Mouse (Mus musculus) limb, embryonic 15.5 days (tissue): Measurements from ENCODE around the gene Terf2ip. TPM values are rescaled to one million over a fixed set of nuclear protein-coding genes. Genes with fewer than 3 reads are reported as not detected.

Experiments used
- ATAC-seq: fragments of 200-750 bp; cut with Nextera tagmentation; 2 replicates; pipeline ENCODE4 v1.8.0; 2017; ENCODE audit warnings: low read depth, moderate TSS enrichment; ENCODE audit not compliant: insufficient number of reproducible peaks, low FRiP score, low TSS enrichment
- H3K27ac ChIP-seq: fragments of 300-500 bp; sonication (generic); 2 replicates; pipeline ENCODE4 v1.5.1; 2015; ENCODE audit warnings: moderate library complexity, mild to moderate bottlenecking, inconsistent platforms
- H3K27me3 ChIP-seq: fragments of 300-500 bp; sonication (generic); 2 replicates; pipeline ENCODE4 v1.6.1; 2015; ENCODE audit warnings: inconsistent platforms
- H3K36me3 ChIP-seq: fragments of 300-500 bp; sonication (generic); 2 replicates; pipeline ENCODE4 v1.6.1; 2015; ENCODE audit warnings: inconsistent platforms
- H3K4me1 ChIP-seq: fragments of 300-500 bp; sonication (generic); 2 replicates; pipeline ENCODE4 v1.6.1; 2015; ENCODE audit warnings: inconsistent platforms
- H3K4me2 ChIP-seq: fragments of 300-500 bp; sonication (generic); 2 replicates; pipeline ENCODE4 v1.6.1; 2015; ENCODE audit warnings: mild to moderate bottlenecking, inconsistent platforms
- H3K4me3 ChIP-seq: fragments of 300-500 bp; sonication (generic); 2 replicates; pipeline ENCODE4 v1.5.1; 2015; ENCODE audit warnings: mild to moderate bottlenecking, inconsistent platforms
- H3K9ac ChIP-seq: fragments of 300-500 bp; sonication (generic); 2 replicates; pipeline ENCODE4 v1.6.1; 2015; ENCODE audit warnings: inconsistent platforms
- H3K9me3 ChIP-seq: fragments of 300-500 bp; sonication (generic); 2 replicates; pipeline ENCODE4 v1.6.1; 2016; ENCODE audit warnings: inconsistent platforms
- WGBS: fragments of 180-500 bp; shearing (Covaris S2); methylation state at CpG from one replicate; pipeline ENCODE4 v1.1.7; 2015; 5-methylcytosine and 5-hydroxymethylcytosine counted together
- polyA plus RNA-seq: library from polyadenylated mRNA; unstranded; fragments of >200 nt; fragmentation: Nextera tagmentation; extraction: Ambion mirVana; gene quantifications from 2 replicates; pipeline ENCODE4 v1.2.1, GENCODE M21; 2015

Gene Terf2ip
- polyA plus RNA-seq, 1 experiment from 2014 or later, result 23.2 TPM

GRCm38 (mm10) chr8:112011816-112012242 lies 631 bp downstream of the Terf2ip start:
- Histone ChIP-seq H3K9me3 (no peaks in the 10 kb centered on the region), H3K4me3 (peak overlapping the region; percentile 96), H3K27me3 (no peaks in the 10 kb centered on the region), H3K27ac (peak overlapping the region; percentile 87), H3K9ac (peak overlapping the region; percentile 83), H3K4me2 (peak overlapping the region; percentile 87), H3K4me1 (peaks cover 17% of the 10 kb centered on the region), H3K36me3 (peaks cover 10% of the 10 kb centered on the region; the same call in 1 of the 2 replicates)
- ATAC-seq, result no peak
- WGBS, result under 1% methylated on average over 40 of the region's 40 CpGs

GRCm38 (mm10) chr8:112014936-112015335 lies 3.7 kb downstream of the Terf2ip start, which contains the start of gene Gm6793:
Gene Gm6793, minus strand, starts transcription at chr8:112015036.
- Histone ChIP-seq H3K9me3 (no peaks in the 10 kb centered on the region), H3K9ac (no peak within 1 kb of the TSS), H3K4me2 (no peak within 1 kb of the TSS), H3K4me3 (no peak within 1 kb of the TSS), H3K27ac (no peak within 1 kb of the TSS), H3K27me3 (no peaks in the 10 kb centered on the region), H3K4me1 (peaks cover 17% of the 10 kb centered on the region), H3K36me3 (peaks cover 28% of the 10 kb centered on the region)
- ATAC-seq, result no peak
- 94% methylated on average over 11 of the region's 11 CpGs for WGBS

DNA sequence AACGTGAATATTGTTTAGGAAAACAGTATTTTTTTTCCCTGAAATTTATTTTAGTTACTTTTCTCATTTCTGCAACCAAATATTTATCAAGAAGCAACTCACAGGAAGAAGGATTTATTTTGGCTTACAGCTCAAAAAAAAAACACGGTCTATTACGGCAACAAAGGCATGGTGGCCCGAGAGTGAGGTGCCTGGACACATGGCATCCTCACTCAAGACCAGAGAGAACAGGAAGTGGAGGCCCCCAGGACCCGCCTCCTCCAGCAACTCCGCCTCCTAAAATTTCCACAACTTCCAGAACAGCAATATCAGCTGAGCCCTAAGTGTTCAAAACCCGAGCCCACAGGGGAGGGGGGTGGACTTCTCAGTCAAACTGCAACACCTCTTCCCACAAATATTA lies 18.3 kb downstream of the Terf2ip start:
- WGBS, result 80% methylated on average over 7 of the region's 7 CpGs
- no peak for ATAC-seq
- no peaks in the 10 kb centered on the region for H3K27me3 ChIP-seq
- H3K4me3 ChIP-seq, result no peak overlapping the region
- no peaks in the 10 kb centered on the region for H3K4me1 ChIP-seq
- no peak overlapping the region for H3K9ac ChIP-seq
- no peak overlapping the region for H3K4me2 ChIP-seq
- no peaks in the 10 kb centered on the region for H3K36me3 ChIP-seq
- H3K27ac ChIP-seq, result no peak overlapping the region
- H3K9me3 ChIP-seq, result no peaks in the 10 kb centered on the region

GRCm38 (mm10) chr8:112030663-112031062 lies 19.5 kb downstream of the Terf2ip start:
- Histone ChIP-seq H3K36me3 (no peaks in the 10 kb centered on the region), H3K27ac (no peak overlapping the region), H3K9ac (no peak overlapping the region), H3K4me2 (no peak overlapping the region), H3K9me3 (no peaks in the 10 kb centered on the region), H3K4me3 (no peak overlapping the region), H3K27me3 (no peaks in the 10 kb centered on the region), H3K4me1 (no peaks in the 10 kb centered on the region)
- WGBS, result 71% methylated on average over 6 of the region's 6 CpGs
- no peak for ATAC-seq

- ATAC-seq, result no peak
- Histone ChIP-seq H3K36me3 (no peaks in the 10 kb centered on the region), H3K4me2 (no peak overlapping the region), H3K27ac (no peak overlapping the region), H3K4me1 (no peaks in the 10 kb centered on the region), H3K4me3 (no peak overlapping the region), H3K9ac (no peak overlapping the region), H3K9me3 (no peaks in the 10 kb centered on the region), H3K27me3 (no peaks in the 10 kb centered on the region)
- WGBS, result 55% methylated on average over 7 of the region's 7 CpGs
Measured at GRCm38 (mm10) chr8:112033071-112033470, 21.9 kb downstream of the Terf2ip start.

GRCm38 (mm10) chr8:112034603-112035002 lies 23.4 kb downstream of the Terf2ip start:
- 6% methylated on average over 8 of the region's 8 CpGs for WGBS
- H3K4me2 ChIP-seq, result no peak overlapping the region
- no peak overlapping the region for H3K4me3 ChIP-seq
- no peak overlapping the region for H3K27ac ChIP-seq
- no peaks in the 10 kb centered on the region for H3K4me1 ChIP-seq
- H3K9me3 ChIP-seq, result no peaks in the 10 kb centered on the region
- H3K36me3 ChIP-seq, result no peaks in the 10 kb centered on the region
- H3K9ac ChIP-seq, result no peak overlapping the region
- H3K27me3 ChIP-seq, result no peaks in the 10 kb centered on the region
- no peak for ATAC-seq

DNA sequence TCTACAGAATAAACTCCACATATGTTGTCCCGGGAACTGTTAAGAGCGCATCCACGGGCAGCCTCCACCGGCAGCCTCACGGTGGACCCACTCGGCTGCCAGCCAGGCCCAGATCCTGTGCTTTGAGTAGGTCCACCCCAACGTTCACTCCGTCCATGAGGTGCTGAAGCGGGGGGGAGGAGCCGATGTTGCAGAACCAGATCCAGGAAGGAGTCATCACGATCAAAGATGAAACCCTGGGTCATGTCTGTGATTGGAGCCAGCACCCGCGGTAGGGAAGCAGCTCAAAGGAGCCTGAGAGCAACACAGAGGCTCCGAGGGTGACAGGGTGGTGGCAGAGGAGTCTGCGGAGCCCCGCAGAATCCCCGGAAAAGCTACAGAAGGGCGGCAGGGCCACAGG lies 26.3 kb downstream of the Terf2ip start:
- H3K9ac ChIP-seq, result no peak overlapping the region
- H3K4me1 ChIP-seq, result no peaks in the 10 kb centered on the region
- H3K4me2 ChIP-seq, result no peak overlapping the region
- no peak overlapping the region for H3K4me3 ChIP-seq
- H3K9me3 ChIP-seq, result no peaks in the 10 kb centered on the region
- no peaks in the 10 kb centered on the region for H3K27me3 ChIP-seq
- H3K27ac ChIP-seq, result no peak overlapping the region
- H3K36me3 ChIP-seq, result no peaks in the 10 kb centered on the region
- WGBS, result 78% methylated on average over 18 of the region's 18 CpGs
- no peak for ATAC-seq

- WGBS, result 90% methylated on average over 5 of the region's 5 CpGs
- Histone ChIP-seq H3K9me3 (no peaks in the 10 kb centered on the region), H3K4me3 (no peak overlapping the region), H3K4me2 (no peak overlapping the region), H3K9ac (no peak overlapping the region), H3K4me1 (no peaks in the 10 kb centered on the region), H3K27ac (no peak overlapping the region), H3K36me3 (no peaks in the 10 kb centered on the region), H3K27me3 (no peaks in the 10 kb centered on the region)
- no peak for ATAC-seq
Measured at GRCm38 (mm10) chr8:112045182-112045581, 34.0 kb downstream of the Terf2ip start.

- no peak overlapping the region for H3K27ac ChIP-seq
- 1% methylated on average over 7 of the region's 7 CpGs for WGBS
- H3K9ac ChIP-seq, result no peak overlapping the region
- no peaks in the 10 kb centered on the region for H3K4me1 ChIP-seq
- no peak overlapping the region for H3K4me2 ChIP-seq
- no peaks in the 10 kb centered on the region for H3K9me3 ChIP-seq
- H3K36me3 ChIP-seq, result no peaks in the 10 kb centered on the region
- ATAC-seq, result 0 out of 2 replicates have a peak, but pooled peaks have one; percentile 30
- no peak overlapping the region for H3K4me3 ChIP-seq
- no peaks in the 10 kb centered on the region for H3K27me3 ChIP-seq
Measured at GRCm38 (mm10) chr8:112045896-112046295, 34.7 kb downstream of the Terf2ip start.

DNA sequence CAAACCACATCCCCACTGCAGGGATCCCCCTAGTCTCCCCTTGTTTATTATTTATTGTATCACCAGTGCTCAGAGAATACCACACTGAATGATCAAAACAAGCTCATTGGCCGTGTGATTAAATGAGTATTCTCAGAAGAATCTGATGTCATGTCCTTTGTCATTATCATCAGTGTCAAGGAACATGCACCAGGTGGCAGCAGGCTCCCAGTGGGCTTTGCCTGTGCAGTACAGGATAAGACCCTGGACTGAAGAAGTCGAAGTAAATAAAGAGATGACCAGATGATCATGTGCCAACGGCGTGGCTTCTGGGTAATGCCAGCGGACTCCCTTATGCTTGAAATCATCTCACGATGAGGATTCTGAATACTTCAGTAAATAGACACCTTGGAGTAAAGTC lies 37.1 kb downstream of the Terf2ip start:
- ATAC-seq, result no peak
- Histone ChIP-seq H3K4me1 (no peaks in the 10 kb centered on the region), H3K27ac (no peak overlapping the region), H3K9me3 (no peaks in the 10 kb centered on the region), H3K9ac (no peak overlapping the region), H3K4me3 (no peak overlapping the region), H3K27me3 (no peaks in the 10 kb centered on the region), H3K36me3 (no peaks in the 10 kb centered on the region), H3K4me2 (no peak overlapping the region)
- WGBS, result 80% methylated on average over 6 of the region's 6 CpGs

DNA sequence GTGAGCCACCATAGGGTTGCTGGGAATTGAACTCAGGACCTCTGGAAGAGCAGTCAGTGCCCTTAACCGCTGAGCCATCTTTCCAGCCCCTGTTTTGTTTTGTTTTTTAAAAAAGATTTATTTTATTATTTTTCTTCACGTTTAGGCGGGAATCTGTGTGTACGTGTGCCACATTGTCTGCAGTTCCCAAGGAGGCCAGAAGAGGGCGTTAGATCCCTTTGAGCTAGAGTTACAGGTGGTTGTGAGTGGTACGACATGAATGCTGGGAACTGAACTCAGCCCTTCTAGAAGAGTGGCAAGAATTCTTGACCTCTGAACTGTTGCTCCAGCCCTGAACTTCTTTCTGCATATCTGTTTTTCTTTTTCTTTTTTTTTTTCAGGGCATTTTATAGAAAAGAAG lies 38.8 kb downstream of the Terf2ip start:
- no peaks in the 10 kb centered on the region for H3K36me3 ChIP-seq
- H3K9ac ChIP-seq, result no peak overlapping the region
- 79% methylated on average over 6 of the region's 6 CpGs for WGBS
- no peaks in the 10 kb centered on the region for H3K27me3 ChIP-seq
- no peak overlapping the region for H3K4me2 ChIP-seq
- no peaks in the 10 kb centered on the region for H3K4me1 ChIP-seq
- no peak overlapping the region for H3K27ac ChIP-seq
- H3K9me3 ChIP-seq, result no peaks in the 10 kb centered on the region
- ATAC-seq, result no peak
- no peak overlapping the region for H3K4me3 ChIP-seq

DNA sequence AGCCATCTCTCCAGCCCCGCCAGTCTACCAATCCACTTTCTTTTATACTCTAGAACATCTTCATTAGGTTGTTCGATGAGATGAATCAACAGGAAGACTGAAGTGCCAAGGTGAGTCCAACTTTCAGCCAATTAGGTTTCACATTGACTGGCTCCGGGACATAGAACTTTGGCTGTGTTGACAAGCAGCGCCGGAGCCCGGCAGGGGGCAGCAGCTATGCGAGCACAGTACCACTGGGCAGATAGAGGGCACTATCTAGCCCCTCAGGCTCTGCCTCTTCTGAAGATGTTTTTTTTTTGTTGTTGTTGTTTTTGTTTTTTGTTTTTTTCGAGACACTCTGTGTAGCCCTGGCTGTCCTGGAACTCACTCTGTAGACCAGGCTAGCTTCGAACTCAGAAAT lies 40.3 kb downstream of the Terf2ip start:
- no peaks in the 10 kb centered on the region for H3K36me3 ChIP-seq
- 81% methylated on average over 9 of the region's 9 CpGs for WGBS
- no peaks in the 10 kb centered on the region for H3K27me3 ChIP-seq
- H3K9me3 ChIP-seq, result no peaks in the 10 kb centered on the region
- no peak overlapping the region for H3K27ac ChIP-seq
- ATAC-seq, result no peak
- H3K9ac ChIP-seq, result no peak overlapping the region
- no peaks in the 10 kb centered on the region for H3K4me1 ChIP-seq
- no peak overlapping the region for H3K4me2 ChIP-seq
- no peak overlapping the region for H3K4me3 ChIP-seq

- no peak for ATAC-seq
- Histone ChIP-seq H3K4me3 (no peak overlapping the region), H3K27ac (no peak overlapping the region), H3K36me3 (no peaks in the 10 kb centered on the region), H3K4me2 (no peak overlapping the region), H3K4me1 (no peaks in the 10 kb centered on the region), H3K9me3 (no peaks in the 10 kb centered on the region), H3K27me3 (no peaks in the 10 kb centered on the region), H3K9ac (no peak overlapping the region)
Measured at GRCm38 (mm10) chr8:112054456-112054855, 43.3 kb downstream of the Terf2ip start.
